Mouse (Mus musculus): Measurements from ENCODE around the gene Yeats2. TPM values are rescaled to one million over a fixed set of nuclear protein-coding genes. Genes with fewer than 3 reads are reported as not detected.
"Not testable (repeated sequence)": the region's sequence is repeated elsewhere in the genome, so short reads cannot be mapped to it uniquely, and the experiment has no call there.

Gene Yeats2
- 7.3 and 14.2 TPM in 2 replicates for polyA plus RNA-seq (2012; rRNA removed)

DNA sequence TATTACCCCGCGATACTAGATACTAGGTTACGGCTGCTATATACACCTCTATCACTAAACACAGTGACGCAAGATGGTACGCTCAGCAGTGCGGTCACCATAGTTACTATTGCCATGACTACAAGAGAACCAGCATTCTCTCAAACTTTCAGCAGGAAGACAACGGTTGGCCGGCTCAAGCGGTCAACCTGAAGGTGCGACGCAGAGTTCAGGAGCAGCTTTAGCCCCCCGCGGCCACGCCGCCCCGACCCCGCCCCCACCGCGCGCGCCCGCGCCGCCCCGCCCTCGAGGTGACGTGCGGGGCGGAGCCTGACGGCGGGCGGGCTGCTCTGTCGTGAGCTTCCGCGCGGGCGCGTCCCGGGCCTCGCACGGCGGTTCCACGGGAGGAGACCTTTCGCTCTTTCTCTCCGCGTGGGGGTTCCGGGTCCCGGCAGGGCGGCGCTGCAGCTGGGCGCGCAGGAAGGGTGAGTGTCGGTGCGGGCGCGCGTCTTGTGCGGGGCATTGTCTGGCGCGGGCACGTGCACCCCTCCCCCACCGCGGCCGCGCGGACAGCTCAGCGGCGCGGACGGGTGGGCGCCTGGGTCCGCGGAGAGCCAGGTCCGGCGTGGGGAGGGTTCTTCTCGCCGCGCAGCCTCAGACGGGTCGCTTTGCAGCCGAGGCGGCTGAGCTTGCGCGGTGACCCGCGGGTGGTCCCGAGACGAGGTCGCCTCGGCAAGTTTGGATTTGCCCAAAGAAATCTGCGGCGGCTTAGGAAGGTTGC, at the start of gene Yeats2:
TSS of gene Yeats2 (plus strand) at position 292 of the 760 bp plus-strand sequence.
- DNase-seq (ENCODE audit: low read depth, low spot score): peak; percentile 38
- under 1% methylated on average over 92 of the region's 92 CpGs for WGBS

DNA sequence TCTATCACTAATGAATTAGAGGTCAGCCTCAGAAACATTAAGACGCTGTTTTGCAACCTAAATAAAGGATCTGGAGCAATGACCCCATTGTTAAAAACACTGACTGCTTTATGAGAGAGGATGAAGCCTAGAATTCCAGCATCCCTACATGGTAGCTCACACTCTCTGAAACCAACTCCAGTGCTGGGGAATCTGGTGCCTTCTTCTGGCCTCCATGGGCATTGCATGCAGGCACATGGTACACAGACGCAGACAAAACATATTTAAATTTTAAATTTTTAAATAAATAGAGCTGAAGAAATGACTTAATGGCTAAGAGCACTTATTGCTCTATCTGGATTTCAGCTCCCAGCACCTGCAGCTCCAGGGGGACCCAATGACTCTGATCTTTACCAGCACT, 44.9 kb upstream of the Yeats2 start:
- WGBS: 78% methylated on average over 2 of the region's 2 CpGs

DNA sequence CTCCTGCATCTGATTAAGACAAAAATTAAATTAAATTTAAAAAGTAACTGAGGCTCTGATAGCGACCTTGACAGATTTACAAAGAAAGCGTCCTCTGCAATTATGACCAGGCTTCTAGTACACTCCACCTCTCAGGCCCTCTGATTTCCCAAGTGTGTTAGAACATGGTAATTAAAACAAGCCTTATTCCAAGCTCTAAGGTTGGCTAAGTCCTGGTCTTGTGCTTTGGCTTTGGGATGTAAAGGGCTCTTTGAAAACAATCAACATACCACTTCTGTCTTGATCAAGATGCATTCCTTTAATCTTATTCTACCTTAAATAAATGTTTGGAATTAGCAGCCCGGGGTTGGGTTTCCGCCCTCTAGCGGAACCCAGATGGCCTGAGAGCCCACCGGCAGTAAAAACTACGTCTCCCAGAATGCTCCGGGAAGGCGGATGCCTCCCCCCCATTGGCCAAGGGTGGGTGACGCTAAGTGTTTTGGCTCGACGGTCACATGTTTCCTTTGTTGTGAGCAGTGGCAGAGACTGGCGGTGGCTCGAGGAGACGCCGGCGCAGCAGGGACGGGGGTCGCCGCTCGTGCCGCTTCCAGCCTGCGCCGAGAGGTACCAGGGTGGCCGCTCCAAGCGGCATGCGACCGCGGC, 43.7 kb upstream of the Yeats2 start, which contains the start of gene Klhl24:
TSS of gene Klhl24 (plus strand) at position 474 of the 642 bp plus-strand sequence.
- 1% methylated on average over 29 of the region's 29 CpGs for WGBS
- DNase-seq (ENCODE audit: low read depth, low spot score): peak; percentile 89

More for the DNA sequence above, 44.9 kb upstream of the Yeats2 start:
- DNase-seq (ENCODE audit: low read depth, low spot score): no peak

DNA sequence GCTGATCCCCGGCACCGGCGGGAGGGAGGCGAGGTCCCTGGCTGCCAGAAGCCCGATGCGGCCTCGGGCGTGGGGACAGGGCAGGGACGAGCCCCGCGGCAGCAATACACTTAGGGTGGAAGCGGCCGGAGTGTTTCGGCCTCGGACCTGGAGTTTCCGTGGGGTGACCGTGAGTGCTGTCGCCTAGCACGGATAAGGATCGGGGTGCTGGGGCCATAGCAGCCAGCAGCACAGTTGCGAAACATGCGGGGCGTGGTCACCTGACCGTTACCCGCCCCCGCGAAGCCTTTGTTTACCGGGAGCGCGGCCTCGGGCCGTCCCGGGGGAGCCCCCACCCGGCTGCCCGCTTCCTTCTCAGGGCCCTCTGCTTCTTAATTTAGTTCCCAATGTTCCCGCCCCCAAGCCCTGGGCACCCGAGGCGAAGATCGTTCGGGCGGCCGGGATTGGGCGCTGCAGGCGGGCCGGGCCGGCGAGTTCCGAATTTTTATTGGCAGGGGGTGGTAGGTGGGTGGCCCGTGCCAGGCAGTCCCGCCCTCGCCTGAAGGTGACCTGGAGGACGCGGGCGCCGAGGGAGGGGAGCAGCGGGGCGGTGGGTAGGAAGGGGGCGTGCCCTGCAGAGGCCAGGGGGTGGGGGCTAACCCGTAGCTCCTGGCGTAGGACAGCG, 43.0 kb upstream of the Yeats2 start:
- WGBS: under 1% methylated on average over 61 of the region's 61 CpGs

DNA sequence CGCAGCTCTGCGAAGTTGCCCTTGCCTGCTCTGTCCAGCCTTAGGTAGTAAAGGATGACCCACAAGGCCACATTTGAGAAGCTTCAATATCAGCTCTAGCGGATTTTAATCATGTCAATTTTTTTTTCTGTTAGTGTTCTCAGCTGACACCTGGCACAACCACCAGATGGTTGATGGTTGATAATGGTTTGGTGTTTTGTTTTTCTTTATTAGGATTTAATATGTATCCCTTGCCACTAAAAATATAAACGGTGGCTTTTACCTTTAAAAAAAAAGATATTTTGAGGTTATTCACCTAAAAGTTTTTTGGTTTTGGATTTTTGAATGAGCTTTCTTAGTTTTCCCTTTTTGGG, 42.5 kb upstream of the Yeats2 start:
- WGBS: 2% methylated on average over 4 of the region's 4 CpGs
- no peak for DNase-seq (ENCODE audit: low read depth, low spot score)

More for the DNA sequence above, 43.0 kb upstream of the Yeats2 start:
- DNase-seq (ENCODE audit: low read depth, low spot score): peak; percentile 62

DNA sequence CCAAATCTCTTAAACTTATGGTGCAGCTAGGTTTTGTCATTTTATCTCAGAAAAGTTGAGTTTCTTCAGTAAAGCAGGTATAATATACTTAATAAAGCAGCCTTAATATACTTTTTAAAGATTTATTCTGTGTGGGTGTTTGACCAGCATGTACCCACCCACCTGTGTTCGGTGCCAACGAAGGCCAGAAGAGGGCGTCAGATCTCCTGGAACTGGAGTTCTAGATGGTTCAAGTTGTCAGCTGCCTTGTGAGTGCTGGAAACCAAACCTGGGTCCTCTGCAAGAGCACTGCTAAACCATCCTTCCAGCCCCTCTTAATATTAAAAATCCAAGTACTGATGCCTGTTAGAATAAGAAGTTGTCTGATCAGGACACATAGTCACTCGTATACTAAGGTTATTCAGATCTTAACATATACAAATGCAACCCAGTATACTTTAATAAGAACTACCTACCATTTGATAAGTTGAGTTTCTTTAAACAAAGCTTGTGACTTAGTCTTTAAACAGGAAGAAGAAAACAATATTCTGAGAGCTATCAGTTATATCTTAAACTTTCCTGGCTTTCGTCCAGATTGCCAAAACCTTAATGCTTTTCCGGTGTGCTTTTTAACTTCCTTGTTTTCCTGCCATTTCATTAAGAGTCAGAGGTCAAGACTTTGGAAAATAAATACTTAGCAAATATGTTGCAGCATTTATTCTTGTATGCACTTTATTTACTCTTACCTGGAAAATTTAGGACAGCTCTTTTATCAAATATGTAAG, 41.8 kb upstream of the Yeats2 start:
- DNase-seq (ENCODE audit: low read depth, low spot score): no peak
- WGBS: 66% methylated on average over 6 of the region's 6 CpGs

DNA sequence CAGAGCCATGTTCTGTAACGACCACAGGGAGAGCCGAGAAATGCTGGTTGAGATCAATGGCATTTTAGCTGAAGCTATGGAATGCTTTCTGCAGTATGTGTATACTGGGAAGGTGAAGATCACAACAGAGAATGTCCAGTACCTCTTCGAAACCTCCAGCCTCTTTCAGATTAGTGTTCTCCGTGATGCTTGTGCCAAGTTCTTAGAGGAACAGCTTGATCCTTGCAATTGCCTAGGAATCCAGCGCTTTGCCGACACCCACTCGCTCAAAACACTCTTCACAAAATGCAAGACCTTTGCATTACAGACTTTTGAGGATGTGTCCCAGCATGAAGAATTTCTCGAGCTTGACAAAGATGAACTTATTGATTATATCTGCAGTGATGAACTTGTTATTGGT, 33.9 kb upstream of the Yeats2 start:
- DNase-seq (ENCODE audit: low read depth, low spot score): no peak
- WGBS: 93% methylated on average over 8 of the region's 8 CpGs

DNA sequence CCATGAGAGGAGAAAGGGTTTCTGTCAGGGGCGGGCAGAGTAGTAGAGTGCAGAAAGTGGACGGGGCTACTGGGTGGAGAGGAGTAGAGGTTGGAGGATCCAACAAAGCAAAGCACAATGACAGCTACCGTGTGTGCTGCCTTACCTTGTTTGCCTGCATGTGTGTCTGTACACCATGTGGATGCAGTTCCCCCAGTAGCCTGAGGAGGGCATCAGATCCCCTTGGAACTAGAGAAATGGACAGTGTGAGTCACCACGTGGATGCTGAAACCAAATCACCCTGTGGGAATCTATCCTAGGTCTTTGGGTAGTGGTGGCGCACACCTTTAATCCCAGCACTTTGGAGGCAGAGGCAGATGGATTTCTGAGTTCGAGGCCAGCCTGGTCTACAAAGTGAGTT, 31.9 kb upstream of the Yeats2 start:
- no peak for DNase-seq (ENCODE audit: low read depth, low spot score)
- 97% methylated on average over 6 of the region's 6 CpGs for WGBS

DNA sequence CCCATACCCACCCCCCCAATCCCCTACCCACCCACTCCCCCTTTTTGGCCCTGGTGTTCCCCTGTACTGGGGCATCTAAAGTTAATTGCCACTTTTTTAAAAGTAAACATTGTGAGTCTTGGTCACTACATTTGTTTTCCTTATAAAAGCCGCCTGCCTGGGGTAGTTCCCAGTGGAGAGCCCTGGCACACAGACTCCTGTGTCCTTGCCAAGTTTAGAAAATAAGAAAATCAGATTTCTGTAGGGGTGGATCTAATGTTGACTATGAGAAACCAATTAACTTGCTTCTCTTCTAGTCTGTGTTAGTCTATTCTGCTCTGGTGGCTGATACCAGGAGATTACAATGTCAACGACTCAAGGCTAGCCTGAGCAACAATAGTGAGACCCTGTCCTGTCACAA, 28.2 kb upstream of the Yeats2 start:
- 74% methylated on average over 2 of the region's 2 CpGs for WGBS
- DNase-seq (ENCODE audit: low read depth, low spot score): no peak

DNA sequence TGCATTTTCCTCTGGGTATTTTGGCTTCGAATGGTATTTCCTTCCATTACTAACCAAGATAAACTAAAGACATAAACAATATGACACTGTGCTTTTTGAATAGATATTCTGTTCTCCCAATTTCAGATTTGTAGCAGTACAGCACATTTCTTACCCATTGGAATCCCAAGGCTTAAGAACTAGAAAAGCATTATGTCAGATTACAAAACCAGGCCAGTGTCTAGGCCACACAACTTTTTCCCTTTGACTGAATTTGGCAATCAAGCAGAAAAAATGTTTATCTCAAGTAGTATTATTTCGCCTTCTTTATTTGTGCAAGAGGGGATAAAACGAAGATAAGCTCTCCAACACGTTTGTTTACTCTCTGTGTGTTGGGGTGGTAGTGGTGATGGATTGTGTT, 24.8 kb upstream of the Yeats2 start:
- WGBS: 59% methylated on average over 4 of the region's 4 CpGs
- no peak for DNase-seq (ENCODE audit: low read depth, low spot score)

DNA sequence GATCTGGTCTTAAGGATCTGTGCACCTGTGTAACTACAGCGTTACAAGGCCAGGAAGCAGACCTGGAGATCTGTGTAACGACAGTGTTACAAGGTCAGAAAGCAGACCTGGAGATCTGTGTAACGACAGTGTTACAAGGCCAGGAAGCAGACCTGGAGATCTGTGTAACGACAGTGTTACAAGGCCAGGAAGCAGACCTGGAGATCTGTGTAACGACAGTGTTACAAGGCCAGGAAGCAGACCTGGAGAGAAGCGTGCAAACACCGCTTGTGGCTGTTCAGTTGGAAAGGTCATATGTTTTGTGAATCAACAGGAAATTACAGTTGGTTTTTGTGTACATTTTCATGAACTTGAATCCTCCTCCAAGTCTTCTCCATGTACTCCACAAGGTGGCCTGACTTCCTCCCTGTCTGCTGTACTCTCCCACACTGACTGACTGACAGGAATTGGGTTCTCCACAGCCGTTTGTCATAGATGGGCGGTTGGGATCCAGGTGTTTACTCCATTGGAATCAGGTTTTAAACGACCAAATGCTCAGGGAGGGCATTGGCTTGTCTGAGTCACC, 14.5 kb upstream of the Yeats2 start:
- not testable (repeated sequence) for DNase-seq (ENCODE audit: low read depth, low spot score)
- WGBS: 51% methylated on average over 10 of the region's 10 CpGs

DNA sequence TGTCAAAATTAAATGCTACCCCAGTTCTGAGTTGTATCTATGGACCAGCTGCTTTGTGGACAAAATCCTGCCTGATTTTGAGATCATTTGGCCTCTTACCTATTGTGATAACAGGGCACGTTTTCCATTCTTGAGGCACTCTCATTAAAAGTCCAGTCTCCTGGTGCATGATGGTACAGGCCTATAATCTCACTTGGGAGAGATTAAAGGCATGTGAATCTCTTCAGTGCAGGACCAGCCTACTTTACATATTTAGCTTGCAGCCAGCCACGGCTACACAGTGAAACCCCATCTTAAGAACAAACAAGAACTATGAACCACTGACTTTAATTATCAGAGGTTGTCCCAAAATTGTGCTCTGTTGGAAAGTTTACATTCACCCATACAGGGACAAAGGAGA, 10.5 kb upstream of the Yeats2 start:
- no peak for DNase-seq (ENCODE audit: low read depth, low spot score)
- 41% methylated on average over 2 of the region's 2 CpGs for WGBS

DNA sequence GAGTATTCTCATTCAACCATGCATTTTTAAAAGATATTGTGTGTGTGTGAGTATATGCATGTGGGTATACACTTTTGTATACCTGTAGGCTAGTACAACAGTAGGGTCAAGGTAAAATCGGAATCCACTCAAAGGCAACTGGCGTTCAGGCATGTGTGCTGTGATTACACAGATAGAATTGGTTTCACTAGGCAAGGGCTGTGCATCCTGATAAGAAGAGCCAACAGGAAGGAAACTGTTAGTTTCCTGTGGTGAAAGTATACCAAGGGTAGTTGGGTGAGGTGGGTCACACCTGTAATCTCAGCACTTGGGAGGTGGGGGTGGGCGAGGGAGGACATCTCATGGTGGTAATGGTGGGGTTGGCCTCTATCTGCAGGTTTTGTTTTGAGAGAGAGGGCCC, 3.7 kb downstream of the Yeats2 start:
- no peak for DNase-seq (ENCODE audit: low read depth, low spot score)
- 85% methylated on average over 3 of the region's 3 CpGs for WGBS

DNA sequence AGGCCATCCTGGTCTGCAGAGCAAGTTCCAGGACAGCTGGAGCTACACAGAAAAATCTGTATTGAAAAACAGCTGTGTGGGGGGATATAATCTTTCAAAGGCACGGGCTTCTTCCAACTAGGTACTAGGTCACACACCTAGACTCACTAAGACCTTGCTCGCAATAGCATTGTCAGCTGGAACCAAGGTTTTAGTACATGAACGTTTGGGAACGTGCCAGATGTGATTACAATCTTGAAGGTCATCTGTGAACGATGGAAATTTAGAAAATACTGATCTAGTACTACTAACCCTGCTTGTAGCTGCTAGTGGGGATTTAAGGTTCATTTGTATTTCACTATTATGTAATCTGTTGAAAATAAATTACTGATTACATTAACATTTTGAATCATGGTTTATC, 11.1 kb downstream of the Yeats2 start:
- WGBS: 23% methylated on average over 5 of the region's 5 CpGs
- no peak for DNase-seq (ENCODE audit: low read depth, low spot score)

DNA sequence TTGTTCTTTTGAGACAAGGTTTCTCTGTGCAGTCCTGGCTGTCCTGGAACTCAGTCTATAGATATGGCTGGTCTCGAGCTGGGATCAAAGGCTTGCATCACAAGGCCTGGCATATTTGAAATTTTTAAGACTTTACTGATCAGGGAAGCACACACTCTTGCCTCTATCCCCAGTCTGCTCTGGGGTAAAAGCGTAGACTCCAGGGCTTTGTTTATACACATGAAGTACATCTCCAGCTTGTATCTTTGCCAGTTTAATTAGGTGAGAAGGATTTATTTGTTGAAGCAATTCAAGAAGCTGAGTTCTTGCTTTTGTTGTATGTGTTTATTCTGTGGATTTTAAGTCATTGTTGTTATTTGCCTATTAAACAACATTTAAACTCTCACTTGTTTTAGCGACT, 12.9 kb downstream of the Yeats2 start:
- 71% methylated on average over 3 of the region's 3 CpGs for WGBS
- no peak for DNase-seq (ENCODE audit: low read depth, low spot score)

DNA sequence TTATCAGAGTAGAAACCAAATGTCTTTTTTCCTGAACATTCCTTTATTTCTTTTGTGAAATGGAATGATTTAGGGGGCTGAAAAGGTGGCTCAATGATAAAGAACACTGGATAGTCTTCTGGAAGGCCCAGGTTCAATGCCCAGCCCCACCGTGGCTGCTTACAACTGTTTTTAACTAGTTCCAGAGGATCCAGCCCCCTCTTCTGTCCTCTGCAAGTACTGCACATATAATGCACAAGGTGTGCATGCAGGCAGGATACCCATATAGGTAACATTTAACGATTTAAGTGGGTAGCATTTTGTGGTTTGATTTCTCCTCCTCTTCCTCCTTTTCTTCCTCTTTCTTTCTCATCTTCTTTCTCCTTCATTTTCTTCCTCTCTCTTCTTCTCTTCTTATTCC, 19.3 kb downstream of the Yeats2 start:
- 71% methylated on average over 2 of the region's 2 CpGs for WGBS
- no peak for DNase-seq (ENCODE audit: low read depth, low spot score)

DNA sequence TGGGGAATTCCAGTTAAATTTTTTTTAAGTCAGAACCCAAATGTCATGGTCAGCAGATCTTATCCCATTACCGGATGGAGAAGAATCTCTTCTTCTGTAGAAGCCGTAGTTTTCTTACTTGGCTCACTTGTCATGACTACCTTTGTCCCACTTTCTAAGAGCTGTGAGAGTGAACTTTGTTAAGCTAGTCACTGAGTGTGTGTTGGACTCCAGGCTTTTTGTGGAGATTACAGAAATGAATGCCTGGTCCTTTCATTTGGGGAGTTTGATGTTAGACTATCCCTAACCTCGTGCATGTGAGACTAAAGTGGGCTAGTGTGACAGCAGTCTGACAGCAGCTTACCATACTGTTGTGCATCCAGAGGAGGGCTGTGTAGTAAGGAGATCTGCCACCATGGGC, 28.2 kb downstream of the Yeats2 start:
- no peak for DNase-seq (ENCODE audit: low read depth, low spot score)
- WGBS: 71% methylated on average over 3 of the region's 3 CpGs

DNA sequence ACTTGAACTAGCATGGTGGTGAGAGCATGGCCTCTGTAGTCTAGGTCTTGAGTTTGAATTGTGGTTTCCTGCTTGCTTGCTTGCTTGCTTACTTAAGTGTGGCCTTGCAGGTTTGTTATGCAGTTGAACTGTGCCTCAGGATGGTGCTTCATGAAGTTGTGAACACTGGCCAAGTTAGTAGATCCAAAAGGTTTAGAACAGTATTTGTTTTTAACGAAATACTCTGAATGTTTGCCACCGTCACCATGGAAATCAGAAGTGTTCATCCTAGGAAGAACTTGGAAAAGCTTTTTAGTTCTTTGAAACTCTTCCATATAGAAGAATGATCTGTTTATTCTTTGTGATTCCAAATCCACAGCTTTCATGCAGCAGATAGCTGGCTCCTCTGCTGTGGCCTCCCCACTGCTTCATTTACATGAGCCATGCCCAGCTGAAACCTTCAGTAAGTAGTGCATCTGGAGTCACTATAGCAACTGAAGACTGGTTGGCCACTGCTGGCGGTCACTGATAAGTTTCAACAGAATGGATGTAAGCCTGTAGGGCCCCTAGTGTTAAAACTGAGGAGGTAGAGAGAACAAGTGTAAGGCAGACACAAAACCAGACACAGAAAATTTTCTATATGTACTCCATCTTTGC, 28.7 kb downstream of the Yeats2 start:
- 71% methylated on average over 3 of the region's 3 CpGs for WGBS
- no peak for DNase-seq (ENCODE audit: low read depth, low spot score)

DNA sequence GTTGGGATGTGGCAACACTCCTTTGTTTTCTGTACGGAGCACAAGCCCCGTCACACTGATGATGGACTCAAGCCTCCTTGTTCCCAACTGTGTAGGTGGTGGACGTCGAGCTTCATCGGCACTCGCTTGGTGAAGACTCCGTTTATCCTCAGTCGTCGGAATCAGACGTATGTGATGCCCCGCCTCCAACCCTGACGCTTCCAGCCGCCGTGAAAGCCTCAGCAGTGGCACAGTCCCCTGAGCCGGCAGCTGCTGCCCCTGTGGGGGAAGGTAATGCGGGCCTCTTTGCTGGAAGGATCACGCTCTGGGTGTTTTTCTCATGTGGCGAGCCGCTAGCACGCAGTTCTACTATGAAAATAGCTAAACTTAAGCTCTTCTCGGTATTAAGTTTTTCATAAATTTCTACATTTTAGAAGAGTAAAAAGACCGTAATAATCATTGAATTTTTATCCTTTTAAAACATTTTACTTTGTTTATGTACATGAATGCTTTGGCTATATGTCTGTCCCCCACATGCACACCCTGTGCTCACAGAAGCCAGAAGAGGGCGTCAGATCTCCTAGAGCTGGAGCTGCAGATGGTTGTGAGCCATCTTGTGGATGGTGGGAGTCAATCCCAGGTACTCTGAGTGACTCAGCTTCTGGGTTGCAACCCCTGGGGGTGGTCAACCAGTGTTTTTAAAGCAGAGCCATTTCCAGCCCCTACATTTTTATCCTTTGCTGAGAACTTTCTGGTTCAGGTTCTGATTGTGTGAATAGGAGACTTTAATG, 38.7 kb downstream of the Yeats2 start:
- no peak for DNase-seq (ENCODE audit: low read depth, low spot score)
- 93% methylated on average over 23 of the region's 23 CpGs for WGBS

Data from large intestine, adult 2 months (tissue).